Mouse (Mus musculus) thymus, adult 2 months (tissue): ENCODE data around the gene Wdr70.
"Not testable (repeated sequence)": the region's sequence is repeated elsewhere in the genome, so short reads cannot be mapped to it uniquely, and the experiment has no call there.

ENCODE experiments used
- CTCF ChIP-seq: fragments of 200-500 bp; IDR thresholded peaks from 2 replicates; pipeline ENCODE4 v1.5.1; 2012; ENCODE audit warnings: mild to moderate bottlenecking, control low read depth, low read length, moderate library complexity, borderline replicate concordance; ENCODE audit not compliant: control insufficient read depth, poor library complexity, insufficient read depth; ENCODE audit errors: extremely low read depth
- POLR2A ChIP-seq: fragments of 200-500 bp; IDR thresholded peaks from 2 replicates; pipeline ENCODE4 v1.6.1; 2012; ENCODE audit warnings: mild to moderate bottlenecking, low read length, control low read depth, moderate library complexity; ENCODE audit not compliant: control insufficient read depth, poor library complexity, insufficient read depth; ENCODE audit errors: extremely low read depth

DNA sequence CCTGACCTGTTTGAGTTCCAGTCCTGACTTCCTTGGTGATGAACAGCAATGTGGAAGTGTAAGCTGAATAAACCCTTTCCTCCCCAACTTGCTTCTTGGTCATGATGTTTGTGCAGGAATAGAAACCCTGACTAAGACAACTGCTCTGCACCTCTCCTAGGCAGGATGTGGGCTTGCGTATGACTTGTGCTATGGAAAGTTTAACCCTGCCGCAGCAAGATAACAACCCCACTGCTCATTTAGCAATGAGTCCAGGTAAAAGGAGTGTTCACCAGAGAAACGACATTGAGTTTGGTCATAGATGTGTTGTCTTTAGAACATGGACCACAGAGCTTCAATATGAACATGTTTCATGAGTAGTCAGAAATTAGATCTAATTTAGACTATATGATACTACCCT, 25.9 kb downstream of the Wdr70 start:
- not testable (repeated sequence) for TF ChIP-seq CTCF, POLR2A
